Mouse (Mus musculus): ENCODE measurements at regions not wholly inside any gene's neighbourhood (a gene's known extent, or its start where the extent isn't known, plus 50 kb on each side); places are given as distances from the start of the nearest gene placed in this dataset.

- no peak for TF ChIP-seq CTCF (IDR thresholded peaks at IDR 0.05; ENCODE audit: low read depth)
- no peak for TF ChIP-seq EP300 (optimal IDR thresholded peaks at IDR 0.05)
Observed at GRCm38 (mm10) chr11:104075394-104075793, 57.3 kb upstream of the Crhr1 start.

Measured in stomach, postnatal 0 days (tissue).